Mouse (Mus musculus): ENCODE results near the gene Pde4c. TPM values are rescaled to one million over a fixed set of nuclear protein-coding genes. Genes with fewer than 3 reads are reported as not detected.

The Pde4c gene
- total RNA-seq, 2 experiments from 2014 or later, result 0.49 to 0.61 TPM

- no peak for DNase-seq (ENCODE audit: extremely low spot score in 1 of 2, low spot score in 2 of 2)
- intact Hi-C loops (cut with DNase I), result no loop called here
These were observed 49.4 kb downstream of the Pde4c start for GRCm38 (mm10) chr8:70772890-70773289.

DNA sequence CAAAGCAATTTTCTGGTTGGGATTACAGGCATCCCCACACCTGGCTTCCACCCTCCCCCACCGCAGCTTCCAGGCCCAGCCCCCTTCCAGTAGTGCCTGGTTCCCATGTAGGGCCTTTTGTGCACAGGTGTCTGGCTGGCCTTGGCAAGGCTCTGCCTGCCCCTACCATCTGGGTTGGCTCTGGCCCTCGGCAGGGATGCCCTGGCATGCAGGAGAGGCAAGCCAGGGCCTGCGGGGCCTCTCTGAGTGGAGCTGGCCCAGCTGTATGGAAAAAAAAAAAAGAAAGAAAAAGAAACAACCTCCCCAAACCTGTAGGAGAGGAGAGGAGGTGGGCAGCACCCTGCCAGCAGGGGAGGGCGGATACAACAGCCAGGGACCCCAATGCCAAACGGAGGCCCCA, 49.9 kb downstream of the Pde4c start:
- DNase-seq (ENCODE audit: extremely low spot score in 1 of 2, low spot score in 2 of 2), result no peak
- intact Hi-C loops (cut with DNase I), result no loop called here

DNA sequence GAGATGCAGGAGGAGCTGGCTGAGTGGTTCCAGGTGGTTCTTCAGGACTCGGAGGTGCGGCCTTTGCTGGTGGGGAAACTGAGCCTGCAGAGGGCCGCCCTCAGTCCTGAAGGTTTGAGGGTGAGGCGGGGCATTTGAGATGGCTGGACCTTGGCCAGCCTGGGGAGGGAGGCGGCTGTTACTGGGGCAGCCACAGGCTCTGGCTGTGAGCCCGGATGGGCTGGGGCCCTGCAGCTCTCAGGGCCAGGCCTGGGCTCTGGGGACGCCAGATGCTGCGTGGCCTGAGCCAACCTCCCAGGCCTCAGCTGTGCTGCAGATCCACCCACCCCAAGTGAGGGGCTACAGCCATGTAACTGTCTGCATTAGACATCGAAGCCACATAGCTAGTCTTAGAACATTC, 50.3 kb downstream of the Pde4c start:
- DNase-seq (ENCODE audit: extremely low spot score in 1 of 2, low spot score in 2 of 2), result peak in 1 of 2 experiments; percentile 89
- intact Hi-C loops (cut with DNase I), result no loop called here

DNA sequence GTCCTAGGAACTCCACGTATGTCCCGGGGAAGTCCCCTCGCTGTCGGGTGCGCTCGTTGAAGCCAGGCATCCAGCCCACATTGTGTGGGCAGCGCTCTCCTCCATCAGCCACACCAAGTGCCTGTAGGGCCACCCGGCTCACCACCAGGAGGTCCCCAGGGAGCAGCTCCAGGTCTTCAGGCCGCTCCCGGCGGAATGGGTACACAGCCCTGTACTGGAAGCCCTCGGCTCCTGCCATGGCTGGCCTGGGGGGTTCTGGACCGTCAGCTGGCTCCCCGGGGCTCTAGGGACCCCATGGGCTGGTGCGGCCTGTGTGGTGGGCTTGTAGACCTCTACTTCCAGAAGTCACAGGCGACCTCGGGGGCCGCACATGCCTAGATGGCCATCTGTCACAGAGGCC, 51.2 kb downstream of the Pde4c start:
- intact Hi-C loops (cut with DNase I), result no loop called here
- no peak for DNase-seq (ENCODE audit: extremely low spot score in 1 of 2, low spot score in 2 of 2)

- DNase-seq (ENCODE audit: extremely low spot score in 1 of 2, low spot score in 2 of 2), result no peak
These were observed 51.7 kb downstream of the Pde4c start for GRCm38 (mm10) chr8:70775227-70775626.

DNA sequence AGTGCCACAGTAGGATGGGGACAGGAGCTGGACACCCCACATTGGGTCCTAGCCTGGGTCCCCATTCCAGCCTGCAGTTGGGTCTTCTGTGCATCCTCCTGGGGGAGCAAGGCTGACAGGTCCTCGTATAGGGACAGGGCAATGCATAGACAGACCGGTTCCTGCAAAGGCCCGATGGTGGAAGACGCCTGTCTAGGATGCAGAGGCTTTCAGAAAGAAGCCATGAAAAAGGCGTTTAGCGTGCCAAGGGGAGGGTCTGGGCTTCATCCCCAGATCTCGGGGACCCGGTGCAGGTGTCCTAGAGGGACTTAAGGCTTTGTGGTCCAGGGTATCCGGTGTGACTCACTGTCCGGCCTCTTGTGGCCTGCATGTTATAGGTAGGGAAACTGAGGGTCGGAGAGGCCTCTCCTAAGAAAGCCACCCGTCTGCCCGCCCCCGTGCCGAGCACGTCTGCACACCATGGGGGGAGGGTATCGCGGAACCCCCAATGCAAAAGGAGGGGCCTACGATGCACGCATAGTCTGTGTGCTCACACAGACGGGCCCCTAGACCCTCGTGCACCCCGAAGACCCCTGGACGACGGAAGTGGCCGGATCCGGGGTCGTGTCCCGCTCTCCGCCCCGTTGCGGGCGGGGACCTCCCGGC, 52.5 kb downstream of the Pde4c start:
- intact Hi-C loops (cut with DNase I), result no loop called here
- peak in 1 of 2 experiments; percentile 73 for DNase-seq (ENCODE audit: extremely low spot score in 1 of 2, low spot score in 2 of 2)

More at GRCm38 (mm10) chr8:70775227-70775626, 51.7 kb downstream of the Pde4c start:
- intact Hi-C loops (cut with DNase I), result no loop called here

DNA sequence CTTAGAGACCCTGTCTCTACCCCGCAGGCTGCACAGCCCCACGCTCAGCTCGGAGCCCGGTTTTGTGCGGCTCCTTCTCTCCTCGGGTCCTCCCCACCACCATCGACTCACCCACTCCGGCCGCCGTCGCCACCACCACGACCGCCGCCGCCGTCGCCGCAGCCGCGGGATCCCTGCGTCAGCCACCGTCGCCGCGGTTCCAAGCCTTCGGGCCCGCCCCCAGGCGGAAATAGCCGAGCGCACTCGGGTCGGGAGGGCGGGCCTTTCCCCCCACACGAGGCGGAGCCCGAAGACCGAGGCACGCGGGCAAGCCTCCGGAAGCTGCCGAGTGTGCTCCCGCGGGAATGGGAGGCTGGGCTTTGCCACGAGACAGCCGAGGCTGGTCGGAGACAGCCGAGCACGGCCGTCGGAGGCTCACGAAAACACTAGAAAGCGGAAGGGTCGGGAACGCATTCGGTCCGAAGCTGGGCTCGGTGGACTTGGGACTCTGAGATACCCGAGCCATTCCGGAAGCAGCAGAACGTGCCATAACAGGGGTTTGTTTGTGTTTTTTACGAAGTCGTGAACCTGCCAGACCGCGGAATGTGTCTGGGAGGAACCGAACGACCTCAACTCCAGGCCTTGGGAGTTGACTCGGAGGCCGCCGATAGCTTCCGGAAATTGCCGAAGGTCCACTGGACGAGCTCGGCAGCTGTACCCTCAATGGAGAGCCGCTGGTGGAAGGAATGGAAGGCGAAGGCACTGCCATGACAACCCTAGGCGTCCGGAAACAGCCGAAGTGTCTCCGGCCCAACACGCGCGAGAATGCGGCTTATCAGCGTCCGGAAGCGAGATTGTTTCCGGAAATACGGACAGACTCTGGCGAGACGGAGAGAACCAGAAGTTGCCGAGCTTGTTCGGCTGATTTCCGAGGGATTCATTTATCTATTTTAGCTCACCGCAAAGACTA, 53.2 kb downstream of the Pde4c start, which contains the start of gene Pik3r2:
Gene Pik3r2 (minus strand): TSS at position 218 of the 949 bp plus-strand sequence.
- peak; percentile 98 to 99 for DNase-seq (ENCODE audit: extremely low spot score in 1 of 2, low spot score in 2 of 2)
- intact Hi-C loops (cut with DNase I), result no loop called here

- intact Hi-C loops (cut with DNase I), result no loop called here
- no peak for DNase-seq (ENCODE audit: extremely low spot score in 1 of 2, low spot score in 2 of 2)
These were observed 56.6 kb downstream of the Pde4c start for GRCm38 (mm10) chr8:70780093-70780492.

- intact Hi-C loops (cut with DNase I), result no loop called here
- no peak for DNase-seq (ENCODE audit: extremely low spot score in 1 of 2, low spot score in 2 of 2)
These were observed 63.0 kb downstream of the Pde4c start for GRCm38 (mm10) chr8:70786291-70787050.

- no peak for DNase-seq (ENCODE audit: extremely low spot score in 1 of 2, low spot score in 2 of 2)
- intact Hi-C loops (cut with DNase I), result no loop called here
These were observed 63.5 kb downstream of the Pde4c start for GRCm38 (mm10) chr8:70787051-70787445.

GRCm38 (mm10) chr8:70787941-70788667, 64.6 kb downstream of the Pde4c start:
- DNase-seq (ENCODE audit: extremely low spot score in 1 of 2, low spot score in 2 of 2), result peak in 1 of 2 experiments; percentile 61
- intact Hi-C loops (cut with DNase I), result no loop called here

- intact Hi-C loops (cut with DNase I), result no loop called here
- DNase-seq (ENCODE audit: extremely low spot score in 1 of 2, low spot score in 2 of 2), result peak in 1 of 2 experiments; percentile 36
These were observed 65.5 kb downstream of the Pde4c start for GRCm38 (mm10) chr8:70789046-70789445.

- DNase-seq (ENCODE audit: extremely low spot score in 1 of 2, low spot score in 2 of 2), result peak in 1 of 2 experiments; percentile 53
- intact Hi-C loops (cut with DNase I), result no loop called here
These were observed 67.3 kb downstream of the Pde4c start for GRCm38 (mm10) chr8:70790846-70791245.

DNA sequence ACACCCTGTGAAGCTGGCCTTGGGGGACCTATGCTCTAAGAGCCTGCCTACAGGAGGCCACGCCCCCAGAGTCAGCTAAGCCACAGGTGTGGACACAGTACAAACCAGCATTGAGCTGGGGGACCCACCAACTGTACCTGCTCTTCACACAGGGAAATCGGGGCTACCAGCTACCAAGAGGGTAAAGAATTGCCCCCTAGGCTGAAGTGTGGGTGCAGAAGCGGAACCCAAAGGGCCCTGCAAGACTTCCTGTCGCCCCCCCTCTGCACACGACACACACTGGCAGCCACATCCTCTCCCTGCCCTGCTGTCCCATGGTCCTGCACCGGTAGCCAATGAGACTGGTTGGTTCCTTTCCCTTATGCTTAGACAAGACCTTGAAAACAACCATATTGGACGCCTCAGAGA, 67.8 kb downstream of the Pde4c start:
- intact Hi-C loops (cut with DNase I), result no loop called here
- peak in 1 of 2 experiments; percentile 63 for DNase-seq (ENCODE audit: extremely low spot score in 1 of 2, low spot score in 2 of 2)

DNA sequence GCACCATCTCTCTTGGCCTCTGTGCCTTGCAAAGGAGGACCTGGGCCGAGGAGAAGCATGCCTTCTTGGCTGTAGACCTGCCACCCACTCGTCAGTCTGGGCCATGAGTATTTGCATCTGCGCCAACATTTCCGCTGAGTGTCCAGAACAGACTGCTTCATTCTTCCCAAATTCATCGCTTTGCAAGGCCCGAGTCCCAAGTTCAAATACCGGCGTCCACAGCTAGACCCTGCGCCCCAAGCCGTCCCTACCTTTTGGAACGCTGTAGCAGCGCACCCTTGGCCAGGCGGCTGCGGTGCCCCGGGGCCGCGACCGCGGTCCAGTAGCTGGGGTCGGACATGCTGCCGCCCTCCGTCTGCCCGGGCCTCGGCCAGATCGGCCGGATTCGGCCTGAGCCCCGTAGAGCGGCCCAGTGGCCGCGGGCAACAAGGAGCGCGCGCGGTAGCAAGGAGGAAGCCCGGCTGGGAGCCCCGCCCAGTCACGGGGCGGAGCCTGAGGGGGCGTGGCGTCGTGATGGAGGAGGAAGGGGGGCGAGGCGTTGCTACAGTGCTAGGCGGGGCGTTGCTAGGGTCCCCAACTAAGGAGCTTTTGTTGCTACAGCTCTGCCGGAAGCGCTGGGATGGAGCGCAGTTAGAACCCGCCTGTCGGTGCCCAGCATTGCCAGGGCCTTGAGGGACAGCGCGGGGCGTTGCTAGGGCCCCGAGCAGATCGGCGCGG, 68.6 kb downstream of the Pde4c start:
- intact Hi-C loops (cut with DNase I), result no loop called here
- peak; percentile 95 to 98 for DNase-seq (ENCODE audit: extremely low spot score in 1 of 2, low spot score in 2 of 2)

GRCm38 (mm10) chr8:70792700-70793099, 69.2 kb downstream of the Pde4c start:
- peak in 1 of 2 experiments; percentile 83 for DNase-seq (ENCODE audit: extremely low spot score in 1 of 2, low spot score in 2 of 2)
- intact Hi-C loops (cut with DNase I), result no loop called here

DNA sequence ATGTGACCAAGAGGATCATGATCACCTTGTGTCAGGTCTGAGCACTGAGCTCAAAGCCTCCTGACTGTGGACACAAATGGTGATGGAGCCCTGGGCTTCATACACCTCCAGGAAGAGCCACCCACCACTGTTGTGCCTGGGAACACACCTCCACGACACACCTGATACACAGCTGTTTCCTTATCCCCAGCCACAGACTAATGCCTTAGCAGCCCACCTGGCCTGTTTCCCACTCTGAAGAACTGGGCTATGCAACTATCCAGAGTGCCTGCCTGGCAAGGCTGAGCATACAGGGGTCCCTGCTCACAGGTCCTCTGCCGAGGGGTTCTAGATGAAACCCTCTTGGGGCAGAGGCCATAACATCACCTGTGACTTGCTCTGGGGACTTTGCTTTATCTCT, 70.7 kb downstream of the Pde4c start:
- no peak for DNase-seq (ENCODE audit: extremely low spot score in 1 of 2, low spot score in 2 of 2)
- intact Hi-C loops (cut with DNase I), result no loop called here

DNA sequence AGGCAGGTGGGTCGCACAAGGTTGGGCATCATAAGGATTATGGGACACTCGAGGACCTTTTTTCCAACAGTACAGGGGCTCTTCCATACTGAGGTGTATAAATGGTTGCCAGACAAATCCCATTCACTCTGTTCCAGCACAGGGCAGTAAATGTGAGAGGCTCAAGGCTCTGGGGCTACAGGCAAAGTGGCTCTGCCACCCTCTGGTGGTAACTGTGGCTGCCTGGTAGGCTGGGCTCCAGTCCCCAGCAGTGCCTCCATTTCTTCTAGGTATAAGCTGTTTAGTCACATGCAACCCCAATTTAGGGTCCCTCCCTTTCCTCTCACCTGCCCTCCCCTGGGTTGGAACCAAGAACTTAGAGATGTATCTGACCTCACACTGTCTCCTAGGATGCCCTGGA, 71.8 kb downstream of the Pde4c start:
- intact Hi-C loops (cut with DNase I), result no loop called here
- DNase-seq (ENCODE audit: extremely low spot score in 1 of 2, low spot score in 2 of 2), result no peak

All from left cerebral cortex, postnatal 10 days (tissue).